Mouse (Mus musculus) Muller cell, postnatal 12 days (primary cell): ENCODE data around the gene Krt13.

Source experiments
- DNase-seq: peaks from one replicate; pipeline ENCODE4 v3.0.0-alpha.2; 2015; ENCODE audit errors: inconsistent ontology term

The Krt13 gene

GRCm38 (mm10) chr11:100121466-100121865 is at the start of gene Krt13:
Gene Krt13 (minus strand): TSS chr11:100121566.
- DNase-seq = no peak

- peak; percentile 79 for DNase-seq
These were observed 47.7 kb upstream of the Krt13 start for GRCm38 (mm10) chr11:100168765-100169762.

DNA sequence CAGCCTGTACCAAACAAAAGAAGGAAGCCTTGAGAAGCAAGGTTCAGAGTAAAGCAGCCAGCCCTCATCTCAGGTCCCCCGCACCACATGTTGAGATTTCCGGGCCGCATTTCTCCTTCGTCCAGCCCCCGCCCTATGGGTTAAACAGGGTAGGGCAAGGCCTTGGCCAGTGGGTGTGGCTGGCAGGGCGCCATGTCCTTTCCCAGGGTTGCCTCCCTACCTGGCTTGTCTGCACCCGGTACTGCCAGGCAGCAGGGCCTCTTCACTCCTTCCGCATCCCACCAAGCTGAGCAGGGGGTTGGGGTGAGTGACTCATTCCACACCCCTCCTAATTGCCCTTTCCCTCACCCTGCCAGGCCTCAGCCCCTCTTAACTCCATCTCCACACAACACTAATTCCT is 46.7 kb upstream of the Krt13 start:
- no peak for DNase-seq

GRCm38 (mm10) chr11:100164392-100164791 is 43.0 kb upstream of the Krt13 start:
- no peak for DNase-seq

GRCm38 (mm10) chr11:100157908-100158477 is 36.6 kb upstream of the Krt13 start:
- DNase-seq = no peak

DNA sequence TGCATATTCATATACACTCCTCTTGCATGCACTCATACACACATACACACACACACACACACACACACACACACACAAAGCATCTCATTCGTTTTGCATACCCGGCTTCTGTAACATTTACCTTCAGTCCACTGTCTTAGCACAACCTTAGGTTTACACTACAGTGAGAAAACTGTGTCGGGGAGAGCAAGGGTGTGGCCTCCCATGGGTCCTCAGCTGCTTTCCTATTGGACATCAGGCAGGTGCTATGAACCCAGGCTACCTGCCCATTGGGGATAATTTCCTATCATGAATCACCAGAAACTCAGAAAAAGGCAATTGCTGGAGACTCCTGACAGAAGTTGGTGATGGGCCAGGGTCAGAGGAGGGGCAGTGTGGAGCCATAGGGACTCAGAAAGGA is 36.0 kb upstream of the Krt13 start:
- no peak for DNase-seq

GRCm38 (mm10) chr11:100155497-100156255 is 34.3 kb upstream of the Krt13 start:
- peak; percentile 58 for DNase-seq

- DNase-seq = no peak
These were observed 27.4 kb upstream of the Krt13 start, which contains the start of gene Krt19 for GRCm38 (mm10) chr11:100148615-100149330. Gene Krt19 (minus strand): TSS chr11:100148665.

DNA sequence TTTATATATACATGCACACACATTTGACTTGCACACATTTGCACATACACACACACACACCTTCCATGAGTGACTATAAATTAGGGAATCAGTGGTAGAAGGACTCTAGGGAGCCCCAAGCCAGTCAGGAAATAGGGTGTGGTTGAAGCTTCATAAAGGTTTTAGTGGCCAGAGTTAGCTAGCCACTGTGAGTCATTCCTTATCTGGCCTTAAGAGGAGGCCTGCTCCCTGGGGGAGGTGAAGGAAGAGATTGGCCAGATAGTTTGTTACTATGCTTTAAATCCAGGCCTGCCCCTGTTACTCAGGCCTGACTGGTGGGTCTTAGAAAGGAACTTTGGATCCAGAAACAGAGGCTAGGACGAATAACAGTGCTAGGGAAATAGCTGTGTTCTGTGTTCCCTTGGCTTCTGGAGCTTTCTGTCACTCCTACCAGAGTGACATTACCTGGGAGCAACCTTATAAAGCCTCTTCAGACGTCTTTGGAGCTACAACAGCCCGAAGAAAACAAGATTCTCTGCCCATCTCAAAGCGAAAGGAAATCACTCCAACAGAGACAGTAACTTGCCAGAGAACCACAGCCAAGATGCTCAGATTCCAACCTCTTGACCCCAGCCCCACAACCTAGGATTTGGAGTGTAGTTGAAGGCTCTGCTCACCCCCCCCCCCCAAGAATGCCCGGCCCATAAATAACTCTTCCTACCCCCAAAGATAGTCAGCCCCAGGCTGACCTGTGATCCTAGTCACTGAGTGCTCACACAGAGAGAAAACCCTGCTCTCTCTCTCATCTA is 26.4 kb upstream of the Krt13 start:
- no peak for DNase-seq

DNA sequence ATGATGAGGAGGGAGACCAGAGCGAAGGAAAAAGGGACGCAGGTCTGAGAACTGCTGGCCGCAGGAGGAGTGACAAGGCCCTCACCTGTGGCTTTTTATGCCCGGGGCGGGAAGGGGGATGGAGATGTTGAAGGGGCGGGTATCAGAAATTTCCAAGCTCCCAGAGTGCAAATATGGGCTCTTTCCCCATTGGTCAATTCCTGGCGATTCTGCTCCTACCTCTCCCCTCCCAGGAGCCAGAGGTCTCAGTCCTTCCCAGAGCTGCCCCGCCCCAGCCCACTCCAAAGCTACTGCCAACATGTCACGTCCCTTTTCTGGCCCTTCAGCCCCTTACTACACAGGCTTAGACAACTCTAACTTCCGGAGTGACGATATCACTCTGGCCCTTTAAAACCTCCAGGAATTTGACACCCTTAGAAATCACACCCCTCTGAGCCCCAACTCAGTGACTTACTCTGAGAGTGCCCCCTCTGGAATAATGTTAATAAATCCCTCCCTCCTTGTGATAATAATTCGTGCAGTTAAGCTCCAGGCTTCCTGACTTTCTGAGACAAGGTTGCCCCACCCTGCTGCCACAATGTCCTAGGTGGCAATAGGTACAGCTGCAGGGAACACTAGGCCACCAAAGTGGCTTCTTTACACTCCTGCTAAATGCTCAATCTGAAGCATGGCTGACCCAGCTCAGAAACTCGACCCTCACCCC is 24.6 kb upstream of the Krt13 start:
- DNase-seq = no peak

- no peak for DNase-seq
These were observed 23.7 kb upstream of the Krt13 start for GRCm38 (mm10) chr11:100145104-100145503.

GRCm38 (mm10) chr11:100140966-100141365 is 19.6 kb upstream of the Krt13 start:
- no peak for DNase-seq

GRCm38 (mm10) chr11:100139391-100139790 is 18.0 kb upstream of the Krt13 start:
- no peak for DNase-seq

GRCm38 (mm10) chr11:100138809-100139208 is 17.4 kb upstream of the Krt13 start:
- DNase-seq = no peak

DNA sequence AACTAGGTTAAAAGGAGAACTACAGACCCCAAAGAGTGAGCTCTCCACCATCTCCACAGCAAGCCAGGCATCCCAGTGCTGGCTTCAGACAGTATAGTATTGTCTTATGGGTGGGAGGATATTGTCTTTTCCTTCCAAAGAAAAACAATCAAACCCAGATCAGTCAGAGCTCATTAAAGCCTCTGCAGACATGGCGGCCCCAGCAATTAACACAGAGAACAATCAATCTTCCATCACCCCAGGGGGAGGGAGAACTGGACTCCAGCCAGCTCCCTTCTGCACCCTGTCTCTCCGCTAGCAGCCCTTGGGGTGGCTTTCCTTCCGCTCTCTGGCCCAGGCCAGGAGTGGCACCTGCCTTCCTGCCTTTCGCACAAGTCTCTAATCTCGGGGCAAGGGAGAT is 16.3 kb upstream of the Krt13 start:
- peak; percentile 52 for DNase-seq

GRCm38 (mm10) chr11:100136559-100136958 is 15.2 kb upstream of the Krt13 start:
- DNase-seq = no peak

GRCm38 (mm10) chr11:100135731-100136130 is 14.4 kb upstream of the Krt13 start, which contains the start of gene Krt15:
Gene Krt15 (minus strand): TSS chr11:100135928.
- no peak for DNase-seq

DNA sequence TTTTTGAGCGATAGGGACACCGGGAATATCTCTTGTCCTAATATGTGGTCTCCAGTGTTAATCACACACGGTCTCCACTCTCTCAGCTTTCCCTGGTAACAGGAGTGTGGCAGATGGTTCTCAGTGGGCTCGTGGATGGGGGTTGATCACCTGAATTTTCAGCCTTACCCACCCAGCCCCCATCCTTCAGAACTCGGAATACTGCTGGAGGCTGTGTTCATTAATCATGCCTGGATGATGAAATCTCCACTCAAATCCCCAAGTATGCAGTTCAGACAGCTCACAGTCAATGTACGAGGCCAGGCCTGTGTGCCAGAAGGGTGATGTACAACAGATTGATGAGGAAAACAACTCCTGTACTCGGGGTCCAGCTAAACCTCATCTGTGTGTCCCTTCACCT is 3.5 kb upstream of the Krt13 start:
- DNase-seq = no peak

GRCm38 (mm10) chr11:100120331-100120730 is 1.0 kb downstream of the Krt13 start:
- DNase-seq = no peak

- no peak for DNase-seq
These were observed 7.7 kb downstream of the Krt13 start for GRCm38 (mm10) chr11:100113742-100114029.
